Mouse (Mus musculus): ENCODE measurements around the gene Mef2b. TPM values are rescaled to one million over a fixed set of nuclear protein-coding genes. Genes with fewer than 3 reads are reported as not detected.
A peak's percentile ranks its signal among the peaks of the same experiment; 100 is the strongest.

The Mef2b gene
- total and polyA plus RNA-seq, 2 experiments from 2014 or later, result 0.55 to 1.5 TPM

DNA sequence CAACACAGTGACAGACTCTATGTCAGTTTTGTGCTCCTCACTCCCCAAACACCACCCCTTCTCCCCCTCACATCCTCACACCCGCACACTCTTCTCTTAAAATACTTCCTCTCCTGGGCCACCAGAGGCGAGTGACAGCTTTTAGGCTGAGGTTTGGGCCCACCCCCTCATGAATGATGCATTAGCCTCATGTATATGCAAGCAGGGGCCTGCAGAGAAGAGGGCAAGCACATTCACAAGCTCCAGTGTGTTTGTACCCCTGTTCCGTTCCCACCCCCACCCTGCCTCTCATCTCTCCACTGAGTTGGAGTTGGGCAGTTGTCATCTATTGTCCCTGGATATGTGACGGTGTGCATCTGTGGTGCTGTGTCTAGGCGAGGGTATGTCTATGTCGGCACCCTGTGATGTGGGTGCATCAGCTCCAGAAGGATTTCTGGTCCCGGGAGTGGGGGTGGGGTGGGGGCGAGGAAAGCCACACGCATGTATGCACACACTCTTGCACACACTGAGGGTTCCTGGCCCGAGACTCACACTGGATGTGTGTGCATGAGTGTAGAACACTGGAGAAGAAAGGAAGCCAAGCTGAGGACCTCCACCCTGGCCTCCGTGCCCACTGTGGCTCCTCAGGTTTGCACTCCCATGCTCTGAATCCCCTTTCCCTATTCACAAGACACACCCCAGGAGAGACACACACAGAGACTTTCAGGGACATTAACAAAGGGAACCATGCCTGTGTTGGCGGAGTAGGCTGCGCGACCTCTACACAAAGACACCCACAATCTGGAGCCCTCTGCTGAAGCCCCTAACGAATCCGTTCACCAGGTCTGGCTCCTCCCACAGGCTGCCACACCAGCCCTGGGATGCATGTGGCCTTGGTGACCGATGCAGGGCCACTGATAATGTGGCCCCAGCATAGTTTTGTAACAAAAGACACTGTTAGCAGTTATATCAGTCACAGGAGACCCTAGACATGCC lies 20.5 kb upstream of the Mef2b start:
- WGBS, result 1% methylated on average over 17 of the region's 17 CpGs
- peak overlapping the region; percentile 87 for H3K9ac ChIP-seq (replicated peaks; ENCODE audit: low read length, poor library complexity, severe bottlenecking)
- H3K36me3 ChIP-seq (ENCODE audit: insufficient read depth, low read length), result peaks cover 6% of the 10 kb centered on the region; the same call in 1 of the 2 replicates
- peak; percentile 58 for TF ChIP-seq CTCF (IDR thresholded peaks at IDR 0.05)
- H3K4me1 ChIP-seq (ENCODE audit: insufficient read depth, low read length), result peaks cover 7% of the 10 kb centered on the region; the same call in 1 of the 2 replicates
- DNase-seq (ENCODE audit: low spot score) (peak; percentile 88), ATAC-seq (ENCODE audit: low FRiP score) (peak; percentile 87)
- no peaks in the 10 kb centered on the region for H3K27me3 ChIP-seq (ENCODE audit: insufficient read depth, low read length)
- peak overlapping the region; percentile 61 for H3K4me3 ChIP-seq (ENCODE audit: low read depth, low read length)
- H3K4me2 ChIP-seq (ENCODE audit: low read depth, low read length, poor library complexity, severe bottlenecking), result peak overlapping the region; percentile 86
- H3K27ac ChIP-seq (ENCODE audit: low read depth, low read length), result peak overlapping the region; percentile 96
- H3K9me3 ChIP-seq (ENCODE audit: low read length), result no peaks in the 10 kb centered on the region

DNA sequence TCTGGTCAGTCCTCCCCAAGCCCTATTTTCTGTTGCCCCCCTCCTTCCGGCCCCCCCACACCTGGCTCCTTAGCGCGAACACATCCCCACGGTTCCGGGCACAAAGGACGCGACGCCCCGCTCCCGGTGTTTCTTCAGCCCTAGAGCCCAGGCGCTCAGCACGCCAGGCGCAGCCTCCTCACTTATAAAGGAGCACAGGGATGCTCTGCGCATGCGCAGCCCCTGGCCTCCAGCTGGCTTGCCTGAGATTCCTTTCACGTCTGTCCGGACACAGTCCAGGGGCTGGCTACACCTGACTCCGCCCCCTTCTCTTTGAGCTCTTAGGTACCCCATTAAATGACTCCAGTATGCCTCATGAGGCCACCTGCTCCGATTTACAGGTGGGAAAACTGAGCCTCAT lies 18.8 kb upstream of the Mef2b start, which contains the start of gene Ncan:
Gene Ncan (minus strand): TSS at position 207 of the 400 bp plus-strand sequence.
- ATAC-seq (ENCODE audit: low FRiP score) (peak; percentile 51), DNase-seq (ENCODE audit: low spot score) (peak; percentile 95)
- Histone ChIP-seq H3K4me3 (ENCODE audit: low read depth, low read length) (peak within 1 kb of the TSS; percentile 61), H3K9ac (replicated peaks; ENCODE audit: low read length, poor library complexity, severe bottlenecking) (peak within 1 kb of the TSS; percentile 87), H3K9me3 (ENCODE audit: low read length) (no peaks in the 10 kb centered on the region), H3K27ac (ENCODE audit: low read depth, low read length) (peak within 1 kb of the TSS; percentile 96), H3K27me3 (ENCODE audit: insufficient read depth, low read length) (no peaks in the 10 kb centered on the region), H3K4me1 (ENCODE audit: insufficient read depth, low read length) (peaks cover 7% of the 10 kb centered on the region; the same call in 1 of the 2 replicates), H3K36me3 (ENCODE audit: insufficient read depth, low read length) (no peaks in the 10 kb centered on the region), H3K4me2 (ENCODE audit: low read depth, low read length, poor library complexity, severe bottlenecking) (peak within 1 kb of the TSS; percentile 86)
- no peak for TF ChIP-seq CTCF (IDR thresholded peaks at IDR 0.05)
- 1% methylated on average over 19 of the region's 19 CpGs for WGBS

DNA sequence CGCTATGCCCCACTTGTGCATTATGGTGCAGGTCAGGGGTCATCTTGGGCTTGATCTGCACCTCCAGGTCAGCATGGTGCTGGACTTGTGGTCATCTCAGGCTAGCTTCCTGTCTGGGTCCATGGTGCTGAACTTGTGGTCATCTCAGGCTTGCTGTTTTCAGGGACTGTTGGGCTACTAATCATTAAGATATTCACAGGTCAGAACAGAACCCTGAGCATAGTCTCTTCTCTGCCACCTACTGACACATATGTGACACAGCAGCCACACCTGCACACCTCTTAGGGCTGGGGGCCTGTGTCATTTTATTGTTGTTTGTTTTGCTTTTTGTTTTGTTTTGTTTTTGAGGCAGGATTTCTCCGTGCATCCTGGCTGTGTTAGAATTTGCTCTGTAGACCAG lies 16.6 kb upstream of the Mef2b start:
- ATAC-seq (ENCODE audit: low FRiP score), result no peak
- Histone ChIP-seq H3K27ac (ENCODE audit: low read depth, low read length) (no peak overlapping the region), H3K27me3 (ENCODE audit: insufficient read depth, low read length) (no peaks in the 10 kb centered on the region), H3K4me3 (ENCODE audit: low read depth, low read length) (no peak overlapping the region), H3K9me3 (ENCODE audit: low read length) (no peaks in the 10 kb centered on the region), H3K9ac (replicated peaks; ENCODE audit: low read length, poor library complexity, severe bottlenecking) (no peak overlapping the region), H3K4me1 (ENCODE audit: insufficient read depth, low read length) (peaks cover 2% of the 10 kb centered on the region; the same call in 1 of the 2 replicates), H3K36me3 (ENCODE audit: insufficient read depth, low read length) (no peaks in the 10 kb centered on the region), H3K4me2 (ENCODE audit: low read depth, low read length, poor library complexity, severe bottlenecking) (no peak overlapping the region)
- WGBS, result 57% methylated on average over 2 of the region's 2 CpGs
- no peak for DNase-seq (ENCODE audit: low spot score)
- peak; percentile 66 for TF ChIP-seq CTCF (IDR thresholded peaks at IDR 0.05)

DNA sequence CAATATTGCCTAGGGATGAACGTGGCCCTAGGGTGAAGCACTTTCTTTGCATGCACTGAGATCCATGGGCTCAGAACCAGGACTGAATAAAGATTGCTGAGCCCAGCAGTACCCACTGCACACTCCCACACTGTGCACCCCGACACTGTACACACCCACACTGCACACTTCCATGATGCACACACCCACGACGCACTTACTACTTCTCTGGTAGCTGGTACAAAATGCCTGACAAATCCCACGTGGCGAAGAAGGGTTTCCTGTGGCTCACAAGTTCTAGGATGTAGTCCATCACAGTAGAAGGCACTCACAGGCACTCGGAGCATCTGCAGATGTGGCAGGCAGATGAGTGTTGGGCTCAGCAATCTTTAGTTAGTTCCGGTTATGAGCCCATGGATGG lies 14.5 kb upstream of the Mef2b start:
- Histone ChIP-seq H3K4me1 (ENCODE audit: insufficient read depth, low read length) (no peaks in the 10 kb centered on the region), H3K4me3 (ENCODE audit: low read depth, low read length) (no peak overlapping the region), H3K27me3 (ENCODE audit: insufficient read depth, low read length) (no peaks in the 10 kb centered on the region), H3K9me3 (ENCODE audit: low read length) (no peaks in the 10 kb centered on the region), H3K36me3 (ENCODE audit: insufficient read depth, low read length) (no peaks in the 10 kb centered on the region), H3K27ac (ENCODE audit: low read depth, low read length) (no peak overlapping the region), H3K9ac (replicated peaks; ENCODE audit: low read length, poor library complexity, severe bottlenecking) (no peak overlapping the region), H3K4me2 (ENCODE audit: low read depth, low read length, poor library complexity, severe bottlenecking) (no peak overlapping the region)
- WGBS, result 68% methylated on average over 8 of the region's 8 CpGs
- ATAC-seq (ENCODE audit: low FRiP score) (no peak), DNase-seq (ENCODE audit: low spot score) (no peak)
- no peak for TF ChIP-seq CTCF (IDR thresholded peaks at IDR 0.05)

DNA sequence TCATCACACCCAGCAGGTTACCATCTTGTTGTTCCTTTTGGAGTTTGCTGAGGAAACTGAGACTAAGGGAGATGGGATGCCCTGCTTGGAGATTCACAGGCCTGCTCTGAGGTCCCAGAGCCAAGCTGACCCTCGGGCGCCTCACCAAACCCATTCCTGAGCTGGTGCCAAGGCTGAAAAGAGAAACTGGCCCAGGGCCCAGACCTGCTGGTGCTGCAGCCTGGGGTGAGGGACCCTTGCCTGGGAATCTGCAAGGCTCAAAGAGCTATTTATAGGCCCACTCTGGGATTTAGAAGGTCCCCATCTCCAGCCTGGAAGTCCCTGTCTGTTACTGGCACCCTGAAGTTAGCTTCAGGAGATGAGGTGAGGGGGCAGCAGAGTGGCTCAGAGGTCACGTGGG lies 11.1 kb upstream of the Mef2b start:
- peak; percentile 73 for DNase-seq (ENCODE audit: low spot score)
- no peak for ATAC-seq (ENCODE audit: low FRiP score)

More for the DNA sequence above, 11.1 kb upstream of the Mef2b start:
- 73% methylated on average over 3 of the region's 3 CpGs for WGBS
- no peaks in the 10 kb centered on the region for H3K27me3 ChIP-seq (ENCODE audit: insufficient read depth, low read length)
- peak overlapping the region; percentile 57; the same call in 1 of the 2 replicates for H3K27ac ChIP-seq (ENCODE audit: low read depth, low read length)
- no peaks in the 10 kb centered on the region for H3K36me3 ChIP-seq (ENCODE audit: insufficient read depth, low read length)
- H3K4me2 ChIP-seq (ENCODE audit: low read depth, low read length, poor library complexity, severe bottlenecking), result no peak overlapping the region
- no peaks in the 10 kb centered on the region; the same call in 1 of the 2 replicates for H3K4me1 ChIP-seq (ENCODE audit: insufficient read depth, low read length)
- no peaks in the 10 kb centered on the region for H3K9me3 ChIP-seq (ENCODE audit: low read length)
- H3K9ac ChIP-seq (replicated peaks; ENCODE audit: low read length, poor library complexity, severe bottlenecking), result no peak overlapping the region
- TF ChIP-seq CTCF (IDR thresholded peaks at IDR 0.05), result no peak
- H3K4me3 ChIP-seq (ENCODE audit: low read depth, low read length), result no peak overlapping the region
